Mouse (Mus musculus) T-helper 2 cell (primary cell): Measurements from ENCODE around the gene Ms4a14.
"Not testable (repeated sequence)": the region's sequence is repeated elsewhere in the genome, so short reads cannot be mapped to it uniquely, and the experiment has no call there.

Experiments used
- in situ Hi-C: fragments of 300-600 bp; cut with MboI, MseI; formaldehyde crosslinking; loops from one replicate; pipeline ENCODE4 v1.15.1; 2025; ENCODE audit warnings: high pct_unique_total_duplicates

The Ms4a14 gene

GRCm38 (mm10) chr19:11314354-11314753 is at the start of gene Ms4a14:
Gene Ms4a14 (minus strand): TSS chr19:11314454.
- in situ Hi-C loops: no loop called here

- in situ Hi-C loops: no loop called here
Measured at GRCm38 (mm10) chr19:11362002-11362401, 47.7 kb upstream of the Ms4a14 start.

GRCm38 (mm10) chr19:11360106-11360505 is 45.9 kb upstream of the Ms4a14 start:
- in situ Hi-C loops: no loop called here

GRCm38 (mm10) chr19:11355730-11356129 is 41.5 kb upstream of the Ms4a14 start:
- in situ Hi-C loops: loop anchor here (10.0 kb wide), 1 partner anchor 179 kb away; the partner anchor contains the start of gene Ms4a4d

GRCm38 (mm10) chr19:11351878-11352277 is 37.6 kb upstream of the Ms4a14 start:
- in situ Hi-C loops: loop anchor here (5.0 to 10.0 kb wide), 2 partner anchors 183 to 255 kb away; partner anchors contain the start of gene Ms4a4d

- in situ Hi-C loops: loop anchor here (5.0 to 10.0 kb wide), 3 partner anchors 185 to 417 kb away; partner anchors contain the start of gene Ms4a4d
Measured at GRCm38 (mm10) chr19:11349698-11350481, 35.6 kb upstream of the Ms4a14 start.

GRCm38 (mm10) chr19:11343992-11344391 is 29.7 kb upstream of the Ms4a14 start:
- in situ Hi-C loops: no loop called here

- in situ Hi-C loops: no loop called here
Measured at GRCm38 (mm10) chr19:11343147-11343546, 28.9 kb upstream of the Ms4a14 start.

GRCm38 (mm10) chr19:11335932-11336331 is 21.7 kb upstream of the Ms4a14 start, which contains the start of gene Ms4a7:
Gene Ms4a7 (minus strand): TSS chr19:11336146.
- in situ Hi-C loops: no loop called here

- in situ Hi-C loops: no loop called here
Measured at GRCm38 (mm10) chr19:11321123-11321522, 6.9 kb upstream of the Ms4a14 start.

- in situ Hi-C loops: no loop called here
Measured at GRCm38 (mm10) chr19:11316786-11317185, 2.5 kb upstream of the Ms4a14 start.

- in situ Hi-C loops: no loop called here
Measured at GRCm38 (mm10) chr19:11308888-11309287, 5.4 kb downstream of the Ms4a14 start.

GRCm38 (mm10) chr19:11299529-11299928 is 14.7 kb downstream of the Ms4a14 start:
- in situ Hi-C loops: not testable (repeated sequence)

GRCm38 (mm10) chr19:11298939-11299338 is 15.3 kb downstream of the Ms4a14 start:
- in situ Hi-C loops: no loop called here

GRCm38 (mm10) chr19:11293616-11294015 is 20.6 kb downstream of the Ms4a14 start:
- in situ Hi-C loops: not testable (repeated sequence)

- in situ Hi-C loops: no loop called here
Measured at GRCm38 (mm10) chr19:11292990-11293389, 21.3 kb downstream of the Ms4a14 start.

- in situ Hi-C loops: no loop called here
Measured at GRCm38 (mm10) chr19:11283773-11284172, 30.5 kb downstream of the Ms4a14 start, which contains the start of gene Ms4a5. Gene Ms4a5 (minus strand): TSS chr19:11283873.

GRCm38 (mm10) chr19:11280223-11280622 is 34.0 kb downstream of the Ms4a14 start:
- in situ Hi-C loops: no loop called here

GRCm38 (mm10) chr19:11276431-11276830 is 37.8 kb downstream of the Ms4a14 start:
- in situ Hi-C loops: no loop called here

- in situ Hi-C loops: no loop called here
Measured at GRCm38 (mm10) chr19:11266956-11267355, 47.3 kb downstream of the Ms4a14 start.

GRCm38 (mm10) chr19:11266052-11266845 is 48.0 kb downstream of the Ms4a14 start, which contains the start of gene Ms4a1:
Gene Ms4a1 (minus strand): TSS chr19:11266241.
- in situ Hi-C loops: no loop called here

- in situ Hi-C loops: loop anchor here (5.0 kb wide), 1 partner anchor 38 kb away; no protein-coding TSS in a partner anchor
Measured at GRCm38 (mm10) chr19:11264602-11265185, 49.6 kb downstream of the Ms4a14 start.
